Mouse (Mus musculus) lung, adult 2 months (tissue): ENCODE data around the gene Zfp691.

ENCODE experiments used
- CTCF ChIP-seq: fragments of 200-500 bp; IDR thresholded peaks from 2 replicates; pipeline ENCODE4 v1.5.1; 2011; ENCODE audit warnings: mild to moderate bottlenecking, low read length, control low read depth; ENCODE audit not compliant: insufficient read depth
- POLR2A ChIP-seq: fragments of 200-500 bp; IDR thresholded peaks from 2 replicates; pipeline ENCODE4 v1.6.1; 2011; ENCODE audit warnings: low read depth, mild to moderate bottlenecking, control low read depth, low read length, borderline replicate concordance; ENCODE audit errors: extremely low read depth

DNA sequence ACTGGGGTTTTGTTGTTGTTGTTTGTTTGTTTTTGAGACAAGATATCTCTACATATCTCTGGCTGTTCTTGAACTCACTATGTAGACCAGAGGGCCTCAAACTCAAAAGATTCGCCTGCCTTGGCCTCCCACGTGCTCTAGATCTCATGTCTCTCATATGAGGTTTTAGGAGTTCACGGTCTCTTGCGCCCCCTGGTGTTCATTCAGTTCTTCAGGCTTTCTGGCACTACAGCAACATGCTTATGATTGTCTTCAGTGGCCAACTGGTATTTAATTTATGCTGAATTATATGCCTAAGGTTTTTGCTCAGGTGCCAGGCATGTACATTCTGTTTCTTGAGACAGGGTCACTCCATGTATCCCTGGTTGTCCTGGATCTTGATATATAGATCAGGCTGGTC is 6.3 kb downstream of the Zfp691 start:
- no peak for TF ChIP-seq POLR2A
- peak; percentile 59; the same call in 1 of the 2 replicates for TF ChIP-seq CTCF
